Mouse (Mus musculus): ENCODE data around the gene Abhd14a. TPM values are rescaled to one million over a fixed set of nuclear protein-coding genes. Genes with fewer than 3 reads are reported as not detected.

Abhd14a gene
- polyA plus RNA-seq, 2 experiments from 2014 or later, result 10.5 to 24.2 TPM

GRCm38 (mm10) chr9:106469317-106469716, 21.8 kb upstream of the Abhd14a start:
- peak; percentile 72 for ATAC-seq

- ATAC-seq, result no peak
Measured at GRCm38 (mm10) chr9:106467746-106468145, 20.3 kb upstream of the Abhd14a start.

GRCm38 (mm10) chr9:106466721-106467120, 19.2 kb upstream of the Abhd14a start:
- no peak for ATAC-seq

DNA sequence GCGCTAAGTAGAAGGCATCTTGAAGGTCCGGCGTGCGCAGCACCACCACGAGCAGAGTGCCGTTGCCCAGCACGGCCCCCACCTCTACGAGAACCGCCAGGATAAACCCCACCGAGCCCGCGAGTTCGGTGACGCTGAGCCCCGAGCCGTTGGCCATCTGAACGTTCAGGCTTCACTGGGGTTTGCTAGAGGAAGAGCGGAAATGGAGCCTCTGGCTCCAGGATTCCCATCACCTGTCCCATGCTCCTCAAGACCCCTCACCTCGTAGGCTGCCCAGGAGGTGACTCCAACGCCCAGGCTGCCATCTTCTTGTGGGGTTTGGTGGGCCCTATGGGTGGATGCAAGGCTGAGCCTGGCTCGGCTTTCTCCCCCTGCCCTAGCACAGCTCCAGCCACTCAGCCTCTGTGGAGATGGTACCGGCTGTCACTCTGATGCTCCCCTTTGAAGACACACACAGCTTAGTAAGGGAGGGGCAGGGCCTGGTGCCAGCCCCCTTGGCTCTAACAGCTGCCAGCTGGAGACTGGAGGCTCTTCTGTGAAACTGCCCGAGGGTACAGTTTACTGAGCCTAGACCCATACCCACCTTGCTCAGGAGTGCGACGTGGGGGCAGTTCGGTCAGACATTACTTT, 18.2 kb upstream of the Abhd14a start, which contains the start of gene Gpr62:
Gene Gpr62 (minus strand): TSS at position 368 of the 630 bp plus-strand sequence.
- no peak for ATAC-seq

DNA sequence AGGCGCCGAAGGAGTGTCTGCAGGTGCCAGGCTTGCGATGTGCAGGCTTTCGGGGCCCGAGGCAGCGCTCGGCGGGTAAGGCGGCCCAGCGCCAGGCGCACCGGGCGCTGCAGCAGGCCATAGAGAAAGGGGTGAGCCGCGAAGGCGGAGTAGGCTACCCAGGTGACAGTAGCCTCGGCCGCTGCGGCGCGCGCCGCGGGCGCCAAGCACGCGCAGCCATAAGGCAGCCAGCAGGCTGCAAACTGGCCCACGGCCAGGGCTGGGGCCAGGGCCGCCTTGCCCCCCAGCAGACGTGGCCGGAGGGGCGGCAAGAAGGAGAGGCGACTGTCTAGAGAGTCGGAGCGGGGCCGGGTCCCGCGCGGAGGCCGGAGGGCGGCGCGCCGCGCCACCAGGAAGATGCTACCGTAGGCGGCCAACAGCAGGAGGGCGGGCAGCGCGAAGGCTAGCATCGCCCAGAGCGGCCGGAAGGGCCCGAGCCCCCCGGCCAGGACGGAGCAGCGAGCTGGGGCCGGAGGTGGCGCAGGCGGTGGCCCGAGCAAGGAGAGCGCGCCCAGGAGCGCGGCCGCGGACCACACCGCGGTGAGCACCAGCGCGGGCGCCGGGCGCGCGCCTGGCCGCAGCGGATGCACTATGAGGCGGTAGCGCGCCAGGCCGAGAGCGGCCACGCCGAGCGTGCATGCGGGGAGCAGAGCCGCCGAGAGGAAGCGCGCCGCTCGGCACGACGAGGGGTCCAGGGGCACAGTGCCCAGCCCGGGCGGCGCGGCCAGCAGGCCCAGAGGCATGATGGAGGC, 17.5 kb upstream of the Abhd14a start:
- peak; percentile 24 for ATAC-seq

- no peak for ATAC-seq
Measured at GRCm38 (mm10) chr9:106463122-106464063, 15.9 kb upstream of the Abhd14a start.

DNA sequence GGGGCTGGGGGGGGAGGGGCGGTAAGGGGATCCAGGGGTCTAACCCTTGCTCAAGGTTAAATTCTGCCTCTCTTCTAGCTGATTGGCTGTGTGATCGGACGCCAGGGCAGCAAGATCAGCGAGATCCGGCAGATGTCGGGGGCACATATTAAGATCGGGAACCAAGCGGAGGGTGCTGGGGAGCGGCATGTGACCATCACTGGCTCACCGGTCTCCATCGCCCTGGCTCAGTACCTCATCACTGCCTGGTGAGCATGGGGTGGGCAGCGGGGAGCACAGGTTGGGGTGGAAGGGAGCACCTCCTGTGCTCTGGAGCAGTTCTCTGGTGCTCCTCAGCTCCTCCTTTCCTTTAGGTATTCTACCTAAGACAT, 14.9 kb upstream of the Abhd14a start:
- no peak for ATAC-seq

GRCm38 (mm10) chr9:106461641-106462429, 14.4 kb upstream of the Abhd14a start:
- no peak for ATAC-seq

GRCm38 (mm10) chr9:106461026-106461415, 13.5 kb upstream of the Abhd14a start:
- no peak for ATAC-seq

DNA sequence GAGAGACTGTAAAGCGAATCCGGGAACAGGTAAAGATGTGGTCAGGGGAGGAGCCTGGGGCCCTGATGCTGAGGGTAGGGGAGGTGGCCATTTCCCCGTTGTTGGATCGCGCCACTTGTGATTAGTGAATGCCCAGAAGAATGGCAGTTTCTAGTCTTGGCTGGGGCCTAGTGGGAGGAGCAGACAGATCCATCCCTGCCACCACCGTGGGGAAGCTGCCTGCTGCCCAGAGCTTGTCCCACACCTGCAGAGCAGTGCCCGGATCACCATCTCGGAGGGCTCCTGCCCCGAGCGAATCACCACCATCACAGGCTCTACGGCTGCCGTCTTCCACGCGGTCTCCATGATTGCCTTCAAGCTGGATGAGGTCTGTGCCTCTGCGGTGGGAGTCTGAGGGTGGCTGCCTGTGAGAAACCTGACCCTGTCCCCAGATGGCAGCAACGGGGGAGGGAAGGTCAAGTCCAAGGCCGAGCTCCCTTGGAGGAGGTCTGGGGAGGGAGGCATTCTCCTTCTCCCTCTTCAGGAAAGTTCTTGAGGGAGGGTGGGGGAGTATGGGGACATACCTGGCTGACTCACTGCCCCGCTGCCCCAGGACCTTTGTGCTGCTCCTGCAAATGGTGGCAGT, 13.0 kb upstream of the Abhd14a start:
- ATAC-seq, result no peak

DNA sequence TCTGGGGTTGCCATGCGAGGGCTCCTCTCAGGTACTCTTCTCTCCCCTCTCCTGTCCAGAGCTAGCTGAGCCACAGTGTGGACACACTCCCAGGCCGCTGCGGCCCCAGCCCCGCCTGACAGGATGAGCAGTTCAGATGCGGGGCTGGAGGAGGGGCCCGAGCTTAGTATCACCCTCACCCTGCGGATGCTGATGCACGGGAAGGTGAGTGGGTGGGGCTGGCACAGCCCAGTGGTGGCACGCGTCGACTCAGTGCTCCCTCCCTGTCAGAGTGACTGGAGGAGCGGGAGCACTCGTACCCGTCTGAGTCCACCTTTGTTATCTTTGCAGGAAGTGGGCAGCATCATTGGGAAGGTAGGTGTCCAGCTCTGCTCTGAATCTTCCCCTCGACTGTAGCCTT, 12.5 kb upstream of the Abhd14a start:
- ATAC-seq, result no peak

- no peak for ATAC-seq
Measured at GRCm38 (mm10) chr9:106457920-106458319, 10.4 kb upstream of the Abhd14a start.

- no peak for ATAC-seq
Measured at GRCm38 (mm10) chr9:106457163-106457559, 9.7 kb upstream of the Abhd14a start.

- no peak for ATAC-seq
Measured at GRCm38 (mm10) chr9:106456325-106457162, 9.1 kb upstream of the Abhd14a start.

DNA sequence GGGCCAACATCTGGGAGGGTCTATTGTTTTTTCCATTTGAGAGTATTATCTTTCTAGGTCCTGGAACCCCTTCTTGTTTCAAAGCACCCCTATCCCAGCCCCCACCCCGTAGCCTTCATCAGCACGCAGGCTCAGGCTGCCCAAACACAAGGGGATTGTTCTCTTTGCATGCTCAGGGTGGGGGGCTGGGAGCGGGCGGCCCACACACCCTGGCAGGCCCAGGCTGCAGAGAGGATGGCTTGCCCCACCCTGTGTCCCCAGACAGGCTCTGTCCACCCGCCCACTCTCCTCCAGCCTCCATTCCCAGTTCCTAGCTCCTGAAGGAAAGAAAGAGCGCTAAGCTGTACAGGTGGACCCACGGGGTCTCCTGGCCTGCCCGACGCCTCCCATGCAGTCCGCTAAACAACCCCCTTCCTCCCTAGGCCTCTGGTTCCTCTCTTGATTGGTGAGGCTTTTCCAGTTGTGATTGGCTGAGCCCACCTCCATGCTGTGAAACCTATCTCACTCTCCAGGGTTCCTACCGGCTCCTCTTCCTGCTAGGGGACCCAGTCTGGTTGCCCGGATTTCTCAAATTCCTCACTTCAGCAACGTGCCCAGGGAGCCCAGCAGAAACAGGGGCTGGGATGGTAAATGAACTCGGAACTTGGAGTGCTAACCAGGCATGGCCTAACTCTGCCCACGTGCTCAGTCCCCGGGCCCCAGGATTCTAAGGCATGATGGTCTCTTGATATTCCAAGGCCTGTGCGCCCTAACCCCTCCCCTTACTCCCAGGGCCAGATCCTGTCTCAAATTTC, 7.6 kb upstream of the Abhd14a start:
- no peak for ATAC-seq

GRCm38 (mm10) chr9:106454071-106454761, 6.7 kb upstream of the Abhd14a start:
- no peak for ATAC-seq

GRCm38 (mm10) chr9:106453271-106454070, 6.0 kb upstream of the Abhd14a start, which contains the start of gene Pcbp4:
Pcbp4 (plus strand) TSS chr9:106453291.
- ATAC-seq, result peak; percentile 72

DNA sequence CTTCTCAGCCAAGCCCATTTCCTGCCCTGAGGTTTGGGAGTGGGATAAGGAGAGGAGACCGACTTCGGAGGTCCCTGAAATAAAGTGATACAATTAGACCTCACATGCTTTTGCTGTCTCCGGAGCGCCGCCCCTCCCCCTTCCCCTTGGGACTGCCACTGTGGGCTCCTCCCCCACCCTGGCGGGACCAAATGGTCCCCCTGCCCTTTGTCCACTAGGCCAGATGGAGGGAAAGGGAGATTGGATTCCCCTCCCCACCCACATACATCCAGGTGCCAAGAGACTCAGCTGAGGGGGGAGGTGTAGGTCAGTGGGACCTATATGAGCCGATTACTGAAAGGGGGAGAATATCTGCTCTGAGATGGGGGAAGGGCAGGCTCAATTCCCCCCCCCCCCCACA, 5.3 kb upstream of the Abhd14a start:
- ATAC-seq, result no peak

Data from CD4-positive, CD25-positive, alpha-beta regulatory T cell, adult 4 months (primary cell).